24 mouse cellular contexts compared by ENCODE assay signal in the genomic region with DNA sequence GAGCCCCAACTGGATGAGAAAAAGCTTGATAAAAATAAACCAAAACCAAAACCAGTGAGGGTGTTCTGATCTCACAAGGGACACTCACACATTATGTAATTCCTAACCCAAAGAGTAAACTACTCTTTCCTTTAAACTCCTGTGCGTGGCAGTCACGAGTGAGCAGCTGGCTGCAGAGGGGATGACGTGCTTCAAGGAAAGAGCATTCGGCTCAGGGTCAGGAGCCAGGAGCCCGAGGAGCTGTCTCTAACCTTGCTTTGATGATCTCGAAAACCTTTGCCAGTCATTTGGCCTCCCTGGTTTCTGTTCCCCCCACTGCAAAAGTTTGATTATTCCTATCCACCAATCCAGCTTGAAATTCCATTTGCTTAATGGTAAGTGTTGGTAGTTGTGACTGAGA.
DNase-seq lines count a peak whose midpoint lies in the region; ATAC-seq and TF ChIP-seq lines count a peak whose summit lies in the region.
"Had no signal": no experiment of that assay in that cellular context is flagged by ENCODE, and none has a peak within 500 bp of the region (broad histone marks: within the 10 kb centered on the region; RNA-seq: fewer than 3 reads in every experiment).

No protein-coding gene starts in this region.

- H3K27me3 ChIP-seq in lung, postnatal 0 days (replicated peaks; ENCODE audit: insufficient read depth, low read length): no peaks in the 10 kb centered on the region
- H3K27me3 ChIP-seq: heart, embryonic 12.5 days; heart, embryonic 15.5 days had no signal

- WGBS in lung, postnatal 0 days: 41% methylated on average over 6 of the region's 6 CpGs

- no peaks in the 10 kb centered on the region for H3K9me3 ChIP-seq in lung, postnatal 0 days (ENCODE audit: low read length)
- H3K9me3 ChIP-seq: heart, embryonic 12.5 days; heart, embryonic 15.5 days had no signal

- H3K36me3 ChIP-seq in lung, postnatal 0 days (ENCODE audit: insufficient read depth, low read length): no peaks in the 10 kb centered on the region
- H3K36me3 ChIP-seq: heart, embryonic 12.5 days; heart, embryonic 15.5 days had no signal

- no peak overlapping the region for H3K4me3 ChIP-seq in lung, postnatal 0 days (ENCODE audit: low read depth, low read length)
- H3K4me3 ChIP-seq: gastrocnemius, adult 2 months; heart, embryonic 12.5 days; heart, embryonic 15.5 days had no signal

- H3K4me1 ChIP-seq in lung, postnatal 0 days (ENCODE audit: insufficient read depth, low read depth, low read length): no peaks in the 10 kb centered on the region
- H3K4me1 ChIP-seq: heart, embryonic 12.5 days; heart, embryonic 15.5 days had no signal

- TF ChIP-seq CTCF in lung, postnatal 0 days (IDR thresholded peaks at IDR 0.05): no peak

- peak; percentile 13 for DNase-seq in lung, postnatal 0 days (ENCODE audit: low spot score)
- DNase-seq in lung, postnatal 10 days: no peak
- DNase-seq in adrenal gland, postnatal 10 days: peak; percentile 29
- peak; percentile 35 to 53 for DNase-seq in adrenal gland, postnatal 36 days
- DNase-seq in embryo, embryonic 10 days (ENCODE audit: low spot score): no peak
- DNase-seq: cerebellum, adult 8-10 months; cerebellum, postnatal 10 days; cerebellum, postnatal 36 days; forebrain, postnatal 0 days; gastrocnemius, adult 2 months; gastrocnemius, postnatal 14 days; heart, adult 18-20 months; heart, postnatal 14 days; heart, postnatal 4 days; kidney, adult 18-20 months had no signal

- no peak for TF ChIP-seq EP300 in lung, postnatal 0 days (IDR thresholded peaks at IDR 0.05)

- H3K27ac ChIP-seq in lung, postnatal 0 days (ENCODE audit: low read length): no peak overlapping the region
- H3K27ac ChIP-seq: gastrocnemius, adult 2 months; heart, embryonic 15.5 days; hindbrain, embryonic 14.5 days; hindbrain, postnatal 0 days had no signal

- H3K4me2 ChIP-seq in lung, postnatal 0 days (replicated peaks; ENCODE audit: low read depth, low read length): no peak overlapping the region
- H3K4me2 ChIP-seq: heart, embryonic 12.5 days; heart, embryonic 15.5 days; hindbrain, embryonic 14.5 days had no signal

- no peak for ATAC-seq in lung, postnatal 0 days
- ATAC-seq in erythroid progenitor cell, adult 5-6 weeks (replicated peaks; ENCODE audit: low FRiP score, poor library complexity, severe bottlenecking): no peak
- ATAC-seq: CD4-positive, CD25-positive, alpha-beta regulatory T cell, adult 4 months; forebrain, embryonic 14.5 days; forebrain, postnatal 0 days; hindbrain, postnatal 0 days; inflammation-experienced regulatory T-cells, adult 6 months; intestine, embryonic 16.5 days had no signal

- no peak overlapping the region for H3K9ac ChIP-seq in lung, postnatal 0 days (replicated peaks; ENCODE audit: low read depth)
- H3K9ac ChIP-seq: forebrain, postnatal 0 days; heart, embryonic 12.5 days; heart, embryonic 15.5 days; hindbrain, embryonic 14.5 days had no signal

Comparison
In these comparisons a context has a peak if more than half of its experiments do, and no peak if none do; other contexts are left out.
1. DNase-seq: peak in lung, postnatal 0 days (single experiment), adrenal gland, postnatal 10 days (single experiment) and adrenal gland, postnatal 36 days (2 of 2); none in lung, postnatal 10 days (single experiment) and embryo, embryonic 10 days (single experiment).